Mouse (Mus musculus) heart, adult 9 months (tissue): ENCODE measurements around the gene Neu1.
A peak's percentile ranks its signal among the peaks of the same experiment; 100 is the strongest.
"Not testable (repeated sequence)": the region's sequence is repeated elsewhere in the genome, so short reads cannot be mapped to it uniquely, and the experiment has no call there.

ENCODE experiments used
- DNase-seq, 2 experiments: peaks; one replicate each; pipeline ENCODE4 v3.0.0; 2022; ENCODE audit warnings: low spot score in 2 of 2

Neu1 gene

GRCm38 (mm10) chr17:34948721-34949552, 17.9 kb downstream of the Neu1 start:
- not testable (repeated sequence) for DNase-seq

GRCm38 (mm10) chr17:34949553-34949969, 18.5 kb downstream of the Neu1 start:
- DNase-seq: no peak

GRCm38 (mm10) chr17:34950514-34951455, 19.7 kb downstream of the Neu1 start:
- DNase-seq: no peak

- DNase-seq: no peak
These were observed 20.8 kb downstream of the Neu1 start for GRCm38 (mm10) chr17:34951636-34952377.

- DNase-seq: peak; percentile 81 to 83
These were observed 21.5 kb downstream of the Neu1 start for GRCm38 (mm10) chr17:34952378-34953040.

DNA sequence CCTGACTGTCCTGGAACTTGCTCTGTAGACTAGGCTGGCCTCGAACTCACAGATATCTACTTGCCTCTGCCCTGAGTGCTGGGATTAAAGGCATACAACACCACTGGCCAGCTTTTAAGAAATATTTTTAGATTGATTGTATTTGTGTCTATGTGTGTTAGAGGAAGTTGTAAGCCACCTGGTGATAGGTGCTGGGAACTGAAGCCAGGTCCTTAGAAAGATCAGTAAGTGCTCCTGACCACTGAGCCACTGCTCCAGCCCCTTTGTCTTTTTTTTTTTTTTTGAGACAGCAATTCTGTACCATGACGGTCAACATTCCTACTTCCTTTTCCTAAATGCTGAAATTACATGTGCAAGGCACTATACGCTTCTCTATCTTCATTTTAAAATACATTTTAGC, 22.2 kb downstream of the Neu1 start:
- DNase-seq: no peak

- DNase-seq: no peak
These were observed 22.9 kb downstream of the Neu1 start for GRCm38 (mm10) chr17:34953904-34954303.

DNA sequence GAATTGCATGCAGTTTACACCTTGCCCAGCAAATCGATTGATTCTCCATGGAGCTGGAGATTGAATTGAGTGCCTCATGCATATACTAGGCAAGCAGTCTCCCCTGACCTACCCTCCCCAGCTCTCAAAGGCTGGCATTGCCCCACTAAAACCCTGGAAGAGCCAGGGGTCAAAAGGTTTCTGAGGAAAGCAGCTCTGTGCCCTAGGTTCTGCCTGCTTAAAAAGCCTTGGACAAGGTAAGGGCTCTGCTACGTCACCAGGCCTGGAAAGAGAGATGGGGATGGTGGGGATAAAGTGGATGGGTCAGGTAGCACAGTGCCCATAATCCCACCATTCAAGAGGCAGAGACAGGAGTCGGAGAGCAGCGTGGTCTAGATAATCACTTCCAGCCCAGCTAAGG, 23.8 kb downstream of the Neu1 start:
- DNase-seq: no peak

- DNase-seq: no peak
These were observed 24.8 kb downstream of the Neu1 start for GRCm38 (mm10) chr17:34955884-34956283.

GRCm38 (mm10) chr17:34956340-34956739, 25.3 kb downstream of the Neu1 start:
- DNase-seq: no peak

DNA sequence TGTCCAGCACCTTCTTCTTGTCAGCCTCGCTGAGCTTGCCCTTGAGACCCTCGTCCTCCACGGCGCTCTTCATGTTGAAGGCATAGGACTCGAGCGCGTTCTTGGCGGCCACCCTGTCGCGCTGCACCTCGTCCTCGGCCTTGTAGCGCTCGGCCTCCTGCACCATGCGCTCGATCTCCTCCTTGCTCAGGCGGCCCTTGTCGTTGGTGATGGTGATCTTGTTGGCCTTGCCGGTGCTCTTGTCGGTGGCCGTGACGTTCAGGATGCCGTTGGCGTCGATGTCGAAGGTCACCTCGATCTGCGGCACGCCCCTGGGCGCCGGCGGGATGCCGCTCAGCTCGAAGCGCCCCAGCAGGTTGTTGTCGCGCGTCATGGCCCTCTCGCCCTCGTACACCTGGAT, 26.2 kb downstream of the Neu1 start:
- DNase-seq: not testable (repeated sequence)

- not testable (repeated sequence) for DNase-seq
These were observed 26.9 kb downstream of the Neu1 start for GRCm38 (mm10) chr17:34957966-34958365.

GRCm38 (mm10) chr17:34958734-34959129, 27.7 kb downstream of the Neu1 start:
- DNase-seq: not testable (repeated sequence)

DNA sequence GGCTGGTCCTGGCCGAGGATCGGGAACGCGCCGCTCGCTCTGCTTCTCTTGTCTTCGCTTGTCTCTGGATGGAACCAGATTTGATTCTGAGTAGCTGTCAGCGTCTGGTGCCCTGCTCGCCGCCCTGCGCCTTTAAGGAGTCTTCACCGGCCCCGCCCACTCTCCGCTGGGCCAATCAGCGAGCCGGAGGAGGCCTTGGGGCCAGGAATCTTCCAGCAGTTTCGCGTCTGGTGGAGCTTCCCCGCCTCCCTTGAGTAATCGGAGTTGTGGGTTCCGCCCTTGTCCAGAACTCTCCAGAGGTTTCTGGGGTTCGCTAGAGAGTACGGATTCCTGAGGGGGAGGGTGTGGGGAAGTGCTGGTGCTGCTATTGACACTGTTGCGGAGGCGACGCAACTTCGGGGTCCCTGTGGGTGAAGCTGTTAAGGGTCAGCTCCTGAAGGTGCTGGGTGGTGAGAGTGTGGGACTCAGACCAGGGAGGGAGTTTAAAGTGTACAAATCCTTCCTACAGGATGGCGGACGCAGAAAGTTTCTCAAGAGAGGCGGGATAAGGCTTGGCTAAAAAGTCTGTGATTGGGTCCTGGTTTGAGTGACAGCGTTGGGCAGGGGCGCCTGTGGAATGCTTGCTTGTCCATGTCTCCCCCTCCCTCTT, 28.2 kb downstream of the Neu1 start, which contains the start of gene Hspa1b:
Gene Hspa1b, minus strand, starts transcription at position 109 of the 649 bp plus-strand sequence.
- DNase-seq: peak; percentile 94

DNA sequence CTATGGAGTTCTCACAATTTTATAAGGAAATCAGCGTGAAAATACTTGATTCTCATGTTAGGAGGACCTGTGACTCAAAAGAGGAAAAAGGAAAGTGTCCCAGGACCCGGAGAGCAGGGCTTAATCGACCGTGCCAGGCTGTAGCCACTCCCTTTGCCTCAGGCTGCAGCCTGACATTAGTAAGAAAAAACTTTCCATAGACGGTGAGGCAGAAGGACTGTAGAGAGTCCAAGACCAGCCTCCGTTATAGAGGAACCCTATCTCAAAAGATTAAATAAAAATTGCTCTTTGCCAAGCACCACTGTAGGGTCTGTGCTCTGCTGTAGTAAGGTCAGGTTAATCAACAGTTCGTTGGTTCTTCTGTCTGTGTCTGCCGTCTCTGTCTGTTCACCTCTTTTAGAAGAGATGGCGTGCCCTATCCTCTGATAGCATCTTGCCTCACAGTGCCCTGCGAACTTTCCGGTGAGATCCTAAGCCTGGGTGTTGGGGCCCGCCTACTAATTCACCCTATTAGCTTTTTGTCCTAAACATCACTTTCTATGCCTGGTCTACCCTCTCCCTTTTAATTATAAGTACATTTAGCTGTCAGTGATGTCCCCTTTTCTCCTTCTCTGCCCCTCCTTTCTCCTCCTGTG, 28.9 kb downstream of the Neu1 start:
- peak in 1 of 2 experiments; percentile 72 for DNase-seq

GRCm38 (mm10) chr17:34960702-34961493, 29.8 kb downstream of the Neu1 start:
- peak in 1 of 2 experiments; percentile 32 for DNase-seq

DNA sequence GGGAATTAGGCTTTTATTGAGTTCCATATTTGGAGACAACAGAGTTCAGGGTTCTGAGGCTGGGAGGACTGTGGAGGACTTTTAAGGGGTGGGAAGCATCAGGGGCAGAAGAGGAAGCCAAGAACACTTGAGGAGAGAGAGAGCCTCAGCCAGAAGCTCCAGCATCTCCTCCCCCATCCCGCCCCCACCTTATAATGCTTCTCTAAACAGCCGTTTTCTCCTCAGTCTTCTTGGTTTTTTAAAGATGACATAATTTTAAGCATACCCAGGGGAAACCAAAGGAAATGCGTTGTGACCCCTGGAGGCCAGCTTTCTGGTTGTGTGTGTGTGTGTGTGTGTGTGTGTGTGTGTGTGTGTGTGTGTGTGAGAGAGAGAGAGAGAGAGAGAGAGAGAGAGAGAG, 31.1 kb downstream of the Neu1 start:
- DNase-seq: peak in 1 of 2 experiments; percentile 44

DNA sequence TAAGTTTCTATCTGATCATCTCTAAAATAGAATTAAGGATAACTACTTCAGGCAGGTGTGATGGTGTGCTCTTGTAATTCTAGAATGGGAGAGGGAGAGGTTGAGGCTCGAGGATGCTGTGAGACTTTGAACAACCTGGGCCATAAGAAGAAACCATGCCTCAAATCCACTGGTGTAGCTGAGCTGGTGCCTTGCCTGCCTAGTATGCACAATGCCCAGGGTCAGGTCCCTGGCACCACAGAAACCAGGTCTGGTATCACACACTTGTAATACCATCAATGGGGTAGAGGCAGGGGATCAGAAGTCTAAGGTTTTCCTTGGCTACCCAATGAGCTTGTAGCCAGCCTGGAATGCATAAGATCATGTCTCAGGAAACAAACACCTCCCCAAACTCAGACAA, 31.8 kb downstream of the Neu1 start:
- no peak for DNase-seq

DNA sequence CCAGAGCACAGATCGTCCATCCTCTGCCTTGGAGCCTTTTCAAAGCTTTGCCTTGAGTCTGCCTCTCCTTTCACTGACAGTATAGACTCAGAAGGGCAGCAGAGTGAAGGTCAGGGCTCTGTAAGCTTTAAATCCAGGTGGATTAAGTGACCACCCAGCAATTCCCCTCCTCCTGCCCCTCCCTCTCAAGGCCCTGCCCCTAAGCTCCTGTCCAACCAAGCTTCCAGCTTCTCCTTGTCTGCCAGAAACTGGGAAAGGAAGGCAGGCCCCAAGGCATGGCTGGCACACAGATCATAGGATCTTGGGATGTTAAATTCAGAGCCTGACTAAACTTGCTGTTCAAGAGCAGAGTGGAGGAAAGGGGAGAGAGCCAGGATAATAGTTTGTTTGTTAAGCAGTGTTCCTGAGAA, 33.6 kb downstream of the Neu1 start:
- DNase-seq: no peak
